Comparison of ENCODE assay signal across 8 mouse cellular contexts in genomic region chr2:144330960-144331371, GRCm38 (mm10). TPM values are rescaled to one million over a fixed set of nuclear protein-coding genes. Genes with fewer than 3 reads are reported as not detected.
DNase-seq lines count a peak whose midpoint lies in the region; ATAC-seq lines count a peak whose summit lies in the region.

No protein-coding gene starts in this region.

- H3K4me2 ChIP-seq in hindbrain, embryonic 13.5 days: peak overlapping the region; percentile 93
- H3K4me2 ChIP-seq in limb, embryonic 15.5 days: peak overlapping the region; percentile 99
- peak overlapping the region; percentile 76 for H3K4me2 ChIP-seq in midbrain, embryonic 12.5 days (replicated peaks)

- peak; percentile 57; the same call in 1 of the 2 replicates for ATAC-seq in hindbrain, embryonic 13.5 days (ENCODE audit: low FRiP score)
- ATAC-seq in limb, embryonic 15.5 days (ENCODE audit: insufficient number of reproducible peaks, low FRiP score, low TSS enrichment, low read depth): no peak
- peak; percentile 27; the same call in 1 of the 2 replicates for ATAC-seq in midbrain, embryonic 12.5 days (ENCODE audit: low FRiP score, low read depth)

- H3K36me3 ChIP-seq in embryonic facial prominence, embryonic 10.5 days (replicated peaks): no peaks in the 10 kb centered on the region
- H3K36me3 ChIP-seq in hindbrain, embryonic 13.5 days: no peaks in the 10 kb centered on the region
- no peaks in the 10 kb centered on the region for H3K36me3 ChIP-seq in limb, embryonic 15.5 days
- no peaks in the 10 kb centered on the region for H3K36me3 ChIP-seq in midbrain, embryonic 12.5 days

- peak overlapping the region; percentile 69 for H3K9ac ChIP-seq in hindbrain, embryonic 13.5 days
- peak overlapping the region; percentile 39 for H3K9ac ChIP-seq in limb, embryonic 15.5 days
- peak overlapping the region; percentile 35; the same call in 1 of the 2 replicates for H3K9ac ChIP-seq in midbrain, embryonic 12.5 days (replicated peaks)

- peaks cover 38% of the 10 kb centered on the region for H3K4me1 ChIP-seq in embryonic facial prominence, embryonic 10.5 days
- H3K4me1 ChIP-seq in hindbrain, embryonic 13.5 days (replicated peaks): peaks cover 37% of the 10 kb centered on the region
- peaks cover 39% of the 10 kb centered on the region for H3K4me1 ChIP-seq in limb, embryonic 15.5 days
- H3K4me1 ChIP-seq in midbrain, embryonic 12.5 days: peaks cover 27% of the 10 kb centered on the region

- under 1% methylated on average over 50 of the region's 50 CpGs for whole genome bisulfite sequencing in embryonic facial prominence, embryonic 10.5 days
- WGBS in hindbrain, embryonic 13.5 days: under 1% methylated on average over 46 of the region's 50 CpGs
- under 1% methylated on average over 50 of the region's 50 CpGs for WGBS in limb, embryonic 15.5 days
- under 1% methylated on average over 46 of the region's 50 CpGs for WGBS in midbrain, embryonic 12.5 days

- no peaks in the 10 kb centered on the region for H3K9me3 ChIP-seq in embryonic facial prominence, embryonic 10.5 days
- no peaks in the 10 kb centered on the region for H3K9me3 ChIP-seq in hindbrain, embryonic 13.5 days
- H3K9me3 ChIP-seq in limb, embryonic 15.5 days: no peaks in the 10 kb centered on the region
- H3K9me3 ChIP-seq in midbrain, embryonic 12.5 days: no peaks in the 10 kb centered on the region

- no peak overlapping the region for H3K27ac ChIP-seq in embryonic facial prominence, embryonic 10.5 days (replicated peaks)
- no peak overlapping the region for H3K27ac ChIP-seq in hindbrain, embryonic 13.5 days
- H3K27ac ChIP-seq in limb, embryonic 15.5 days: no peak overlapping the region
- H3K27ac ChIP-seq in midbrain, embryonic 12.5 days (replicated peaks): no peak overlapping the region

- H3K4me3 ChIP-seq in embryonic facial prominence, embryonic 10.5 days: peak overlapping the region; percentile 62
- peak overlapping the region; percentile 54 for H3K4me3 ChIP-seq in hindbrain, embryonic 13.5 days
- peak overlapping the region; percentile 56 for H3K4me3 ChIP-seq in limb, embryonic 15.5 days
- peak overlapping the region; percentile 49 for H3K4me3 ChIP-seq in midbrain, embryonic 12.5 days

- H3K27me3 ChIP-seq in embryonic facial prominence, embryonic 10.5 days (replicated peaks; ENCODE audit: low read depth, poor library complexity, severe bottlenecking): peaks cover 95% of the 10 kb centered on the region
- peaks cover 90% of the 10 kb centered on the region for H3K27me3 ChIP-seq in hindbrain, embryonic 13.5 days
- H3K27me3 ChIP-seq in limb, embryonic 15.5 days: peaks cover 71% of the 10 kb centered on the region
- peaks cover 87% of the 10 kb centered on the region for H3K27me3 ChIP-seq in midbrain, embryonic 12.5 days

- DNase-seq in cerebellum, postnatal 10 days: peak; percentile 30 to 42
- no peak for DNase-seq in cerebellum, adult 8-10 months
- DNase-seq in 3134 (ENCODE audit: extremely low read depth, insufficient read length, low spot score): peak; percentile 16
- no peak for DNase-seq in embryonic facial prominence, embryonic 10.5 days (ENCODE audit: low spot score)
- peak; percentile 52 for DNase-seq in urinary bladder, postnatal 14 days (ENCODE audit: low spot score)

RNA-seq across cellular contexts. Expression of gene Ovol2, which starts 1.0 kb away (rescaled TPM):
- polyA plus RNA-seq in embryonic facial prominence, embryonic 10.5 days (2016; fragmentation: Nextera tagmentation; extraction: Ambion mirVana): 0.71 and 1.0 TPM in 2 replicates
- polyA plus RNA-seq in hindbrain, embryonic 13.5 days (2015; fragmentation: Nextera tagmentation; extraction: Ambion mirVana): not detected in 2 replicates
- 1.6 and 2.3 TPM in 2 replicates for polyA plus RNA-seq in limb, embryonic 15.5 days (2015; fragmentation: Nextera tagmentation; extraction: Ambion mirVana)
- polyA plus RNA-seq in midbrain, embryonic 12.5 days (2016; fragmentation: Nextera tagmentation; extraction: Ambion mirVana): not detected in 2 replicates

RNA-seq across cellular contexts. Expression of gene Kat14, which starts 37.8 kb away (rescaled TPM):
- 63.6 and 65.7 TPM in 2 replicates for polyA plus RNA-seq in embryonic facial prominence, embryonic 10.5 days (2016; fragmentation: Nextera tagmentation; extraction: Ambion mirVana)
- polyA plus RNA-seq in hindbrain, embryonic 13.5 days (2015; fragmentation: Nextera tagmentation; extraction: Ambion mirVana): 29.6 and 33.3 TPM in 2 replicates
- polyA plus RNA-seq in limb, embryonic 15.5 days (2015; fragmentation: Nextera tagmentation; extraction: Ambion mirVana): 40.1 and 41.8 TPM in 2 replicates
- polyA plus RNA-seq in midbrain, embryonic 12.5 days (2016; fragmentation: Nextera tagmentation; extraction: Ambion mirVana): 46.0 and 47.1 TPM in 2 replicates

RNA-seq across cellular contexts. Expression of gene Pet117, which starts 37.8 kb away (rescaled TPM):
- polyA plus RNA-seq in embryonic facial prominence, embryonic 10.5 days (2016; fragmentation: Nextera tagmentation; extraction: Ambion mirVana): 0.52 TPM in 1 of 2 replicates, not detected in the other
- 2.4 and 4.3 TPM in 2 replicates for polyA plus RNA-seq in hindbrain, embryonic 13.5 days (2015; fragmentation: Nextera tagmentation; extraction: Ambion mirVana)
- polyA plus RNA-seq in limb, embryonic 15.5 days (2015; fragmentation: Nextera tagmentation; extraction: Ambion mirVana): 2.3 and 3.4 TPM in 2 replicates
- polyA plus RNA-seq in midbrain, embryonic 12.5 days (2016; fragmentation: Nextera tagmentation; extraction: Ambion mirVana): not detected in 2 replicates

Comparison
In these comparisons a context has a peak if more than half of its experiments do, and no peak if none do; other contexts are left out.
1. DNase-seq: peak in cerebellum, postnatal 10 days (2 of 2), 3134 (single experiment) and urinary bladder, postnatal 14 days (single experiment); none in cerebellum, adult 8-10 months (single experiment) and embryonic facial prominence, embryonic 10.5 days (single experiment).
2. Peak in every context shown above with its lines, with median percentiles within 50 percentile points of each other: H3K4me3 ChIP-seq, H3K4me2 ChIP-seq and H3K9ac ChIP-seq.